Mouse (Mus musculus) WW6 (cell line): ENCODE measurements at regions not wholly inside any gene's neighbourhood (a gene's known extent, or its start where the extent isn't known, plus 50 kb on each side); places are given as distances from the start of the nearest gene placed in this dataset.

Source experiments
- DNase-seq: peaks from one replicate; pipeline ENCODE4 v3.0.0-alpha.2; 2013; ENCODE audit warnings: low read depth, low spot score

- peak; percentile 5 for DNase-seq
Measured at GRCm38 (mm10) chr4:35417866-35418265, 191.9 kb upstream of the C9orf72 start.

- no peak for DNase-seq
Measured at GRCm38 (mm10) chr4:35413488-35413887, 187.5 kb upstream of the C9orf72 start.

GRCm38 (mm10) chr4:35405301-35406006 is 179.5 kb upstream of the C9orf72 start:
- DNase-seq, result no peak

DNA sequence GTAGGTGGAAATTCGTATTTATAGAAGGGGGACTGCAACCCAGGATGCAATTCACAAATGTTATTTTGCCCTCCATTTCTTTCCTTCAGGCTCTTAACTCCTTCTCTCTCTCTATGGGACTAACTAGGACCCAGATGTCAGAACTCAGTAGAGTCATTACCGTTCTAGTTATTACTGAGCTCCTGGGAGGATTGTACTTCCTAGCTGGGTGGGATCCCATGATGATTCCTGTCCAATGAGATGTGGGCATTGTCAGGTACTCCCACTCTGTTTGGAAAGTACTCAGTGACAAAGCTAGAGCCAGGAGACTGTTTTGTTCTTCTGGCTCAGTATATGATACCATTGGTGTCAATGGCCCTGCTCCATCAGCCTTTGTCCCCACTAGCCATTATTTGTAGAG is 178.1 kb upstream of the C9orf72 start:
- no peak for DNase-seq

DNA sequence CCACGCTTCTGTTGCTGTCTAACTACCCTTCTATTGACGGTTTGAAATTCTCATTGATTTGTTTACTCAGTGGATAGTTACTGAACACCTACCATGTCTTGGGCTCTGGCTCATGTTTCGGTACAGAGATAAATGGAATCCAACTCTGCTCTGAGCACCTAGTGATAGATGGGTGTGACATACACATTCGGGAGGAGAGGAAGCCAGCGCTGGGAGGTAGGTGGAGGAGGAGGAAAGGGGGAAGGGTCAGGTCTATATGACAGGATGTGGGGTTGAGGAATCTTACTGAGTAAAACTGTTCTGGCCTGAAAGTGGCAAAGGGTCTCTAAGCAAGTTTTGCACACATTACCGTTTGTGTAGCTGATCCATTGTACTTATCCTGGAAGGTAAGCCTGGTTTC is 177.6 kb upstream of the C9orf72 start:
- DNase-seq, result no peak

DNA sequence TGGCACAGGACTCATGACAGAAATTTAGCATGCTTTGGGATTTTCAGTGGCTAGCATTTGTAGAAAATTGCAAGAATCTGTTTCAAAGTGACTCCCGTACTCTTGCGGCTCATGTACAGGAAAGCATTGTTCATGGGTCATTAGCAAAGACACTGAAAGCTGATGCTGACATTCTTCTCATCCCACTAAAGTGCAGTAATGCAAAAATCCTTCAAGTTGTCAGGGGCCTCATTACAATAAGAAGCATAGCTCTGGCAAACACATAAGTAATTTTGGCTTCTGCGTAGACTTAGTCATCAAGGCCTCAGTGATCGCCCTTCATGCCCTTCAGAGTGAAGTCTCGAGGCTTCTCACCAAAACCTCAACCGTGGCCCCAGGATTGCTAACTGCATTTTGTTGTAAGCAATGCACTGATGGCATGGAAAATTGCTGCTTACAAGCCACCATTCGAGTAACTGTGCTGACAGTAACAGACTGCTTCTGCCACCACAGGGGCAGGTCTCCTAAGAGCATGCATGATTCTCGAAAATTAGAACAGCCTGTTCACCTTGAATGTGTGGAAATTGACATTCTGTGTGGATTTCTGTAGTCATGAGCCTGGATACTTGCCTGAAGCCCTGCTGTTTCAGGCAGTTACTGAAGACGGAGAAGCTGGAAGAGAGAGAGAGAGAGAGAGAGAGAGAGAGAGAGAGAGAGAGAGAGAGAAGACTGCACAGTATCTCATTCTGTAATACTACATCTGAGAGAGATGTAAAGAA is 176.6 kb upstream of the C9orf72 start:
- no peak for DNase-seq

DNA sequence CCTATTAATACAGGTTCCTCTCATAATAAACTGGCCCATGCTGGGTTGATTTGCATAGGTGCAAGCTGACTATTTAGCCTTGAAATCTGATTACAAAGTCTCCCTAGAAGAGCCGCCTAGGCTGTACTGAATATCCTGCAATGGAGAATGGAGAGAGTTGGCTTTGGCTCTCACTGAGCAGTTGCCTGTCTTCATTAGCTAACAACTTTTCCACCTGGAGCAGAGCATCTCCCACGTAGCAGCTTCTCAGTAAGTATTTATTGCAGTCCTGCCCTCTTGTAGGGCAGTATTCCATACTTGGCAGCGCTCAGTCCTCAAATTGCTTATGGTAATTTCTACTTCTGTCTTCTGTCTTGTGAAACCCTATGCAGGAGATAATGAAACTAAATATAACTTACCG is 175.8 kb upstream of the C9orf72 start:
- DNase-seq, result no peak

- DNase-seq, result no peak
Measured at GRCm38 (mm10) chr4:35400511-35400910, 174.5 kb upstream of the C9orf72 start.

- no peak for DNase-seq
Measured at GRCm38 (mm10) chr4:35395583-35395877, 169.6 kb upstream of the C9orf72 start.

GRCm38 (mm10) chr4:35394821-35395582 is 169.0 kb upstream of the C9orf72 start:
- DNase-seq, result no peak

DNA sequence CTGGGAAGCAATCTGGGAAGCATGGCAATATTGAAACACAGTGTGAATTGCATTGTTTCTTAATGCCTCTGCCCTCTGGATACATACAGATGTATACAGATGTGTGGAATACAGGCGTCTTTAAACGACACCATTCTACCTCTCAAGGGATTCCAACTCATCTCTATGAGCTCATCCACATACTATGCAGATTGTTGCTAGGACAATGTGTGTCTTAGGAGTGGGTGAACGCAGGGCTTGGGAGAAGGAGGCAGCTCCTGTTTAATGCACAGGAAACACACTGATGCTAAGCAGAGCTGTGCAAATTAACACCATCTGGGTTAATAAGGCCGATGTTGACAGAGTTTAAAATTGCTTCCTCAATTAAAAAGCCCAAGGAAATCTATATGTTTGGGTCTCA is 149.8 kb upstream of the C9orf72 start:
- DNase-seq, result no peak

GRCm38 (mm10) chr4:35373213-35373860 is 147.4 kb upstream of the C9orf72 start:
- DNase-seq, result no peak

- peak; percentile 26 for DNase-seq
Measured at GRCm38 (mm10) chr4:35372528-35373212, 146.7 kb upstream of the C9orf72 start.

GRCm38 (mm10) chr4:35364161-35364560 is 138.2 kb upstream of the C9orf72 start:
- DNase-seq, result no peak

GRCm38 (mm10) chr4:35362176-35362575 is 136.2 kb upstream of the C9orf72 start:
- no peak for DNase-seq

- DNase-seq, result no peak
Measured at GRCm38 (mm10) chr4:35359376-35359775, 133.4 kb upstream of the C9orf72 start.

DNA sequence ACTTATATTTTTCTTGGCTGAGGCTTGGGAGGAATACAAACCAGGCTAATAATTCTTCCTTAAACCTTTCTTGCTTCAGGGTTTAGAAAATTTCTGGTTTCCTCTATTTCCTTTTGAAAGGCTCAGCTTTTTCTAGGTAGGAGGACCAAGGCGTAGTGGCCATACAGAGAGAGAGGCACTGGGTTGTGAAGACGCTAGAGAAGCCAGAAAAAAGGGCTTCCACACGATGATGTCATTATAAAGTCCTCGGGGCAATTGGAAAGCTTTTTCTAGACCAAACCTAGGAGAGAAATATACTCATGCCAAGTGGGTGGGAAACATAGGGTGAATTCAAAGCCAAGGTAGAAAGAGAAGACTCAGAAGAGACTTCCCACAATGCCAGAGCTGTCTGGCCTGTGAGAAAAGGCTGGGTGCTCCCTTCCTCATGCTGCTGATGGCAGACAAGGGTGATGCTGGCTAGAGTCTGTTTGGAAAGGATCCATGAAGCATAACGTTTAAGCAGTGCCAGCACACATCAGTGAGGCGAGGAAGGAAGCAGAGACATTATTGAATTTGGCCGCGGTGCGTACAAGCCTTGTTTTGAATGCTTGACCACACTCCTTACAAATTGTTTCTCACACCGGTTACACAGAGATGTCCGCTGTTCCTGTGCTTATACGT is 131.1 kb upstream of the C9orf72 start:
- no peak for DNase-seq

DNA sequence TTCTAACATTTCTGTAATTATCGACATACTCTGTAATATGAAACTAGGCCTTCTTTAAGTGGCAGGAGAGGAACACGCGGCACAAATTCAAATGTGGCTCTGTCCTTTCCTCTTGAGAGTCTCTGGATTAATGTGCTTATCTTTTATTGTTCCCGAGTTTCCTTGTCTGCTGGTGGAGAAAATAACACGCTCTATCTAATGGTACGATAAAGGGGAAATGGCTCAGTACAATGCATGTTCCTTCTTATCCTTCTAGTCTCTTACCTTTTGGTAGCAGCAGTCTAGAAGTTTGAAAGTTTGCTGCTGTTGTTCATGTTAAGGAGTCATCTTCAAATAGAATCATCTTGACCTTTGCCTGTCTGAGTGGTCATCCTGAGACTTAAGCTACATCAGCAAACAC is 130.1 kb upstream of the C9orf72 start:
- no peak for DNase-seq

DNA sequence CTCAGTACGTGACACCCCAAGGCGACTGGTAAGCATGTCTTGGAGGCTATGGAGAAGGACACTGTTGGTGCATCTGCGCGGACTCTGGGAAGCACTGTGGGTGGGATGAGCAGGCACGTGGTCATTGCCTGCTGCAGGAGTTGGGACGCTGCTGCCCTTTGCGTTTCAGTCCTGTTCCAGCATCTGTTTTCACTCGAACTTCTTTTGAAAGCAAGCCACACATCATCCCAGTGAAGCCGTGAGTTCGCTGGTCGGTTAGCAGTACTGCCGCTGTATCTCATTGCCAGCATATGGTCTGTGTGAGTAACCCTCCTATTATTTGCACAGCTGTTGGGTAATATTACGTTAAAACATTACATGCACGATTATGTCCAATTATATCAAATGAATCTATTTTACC is 128.1 kb upstream of the C9orf72 start:
- no peak for DNase-seq

DNA sequence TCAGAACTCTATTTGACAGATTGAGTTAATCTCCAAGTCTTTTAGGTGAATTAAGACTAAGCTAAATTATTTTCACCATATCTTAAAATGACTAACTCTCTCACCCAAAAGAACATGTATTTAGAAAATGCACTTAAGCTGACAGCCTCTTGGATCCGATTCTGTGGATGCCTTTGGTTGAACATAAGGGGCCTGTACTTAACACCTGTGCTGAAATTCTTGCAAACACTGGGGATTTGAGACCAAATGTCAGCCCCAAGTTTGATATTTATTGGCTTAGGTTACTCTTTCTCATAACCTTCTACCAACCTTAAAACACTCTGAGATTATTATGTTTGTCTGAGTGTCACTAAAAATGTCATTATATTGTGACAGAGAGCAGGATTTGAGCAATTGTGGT is 126.6 kb upstream of the C9orf72 start:
- DNase-seq, result no peak

- no peak for DNase-seq
Measured at GRCm38 (mm10) chr4:35350465-35350864, 124.5 kb upstream of the C9orf72 start.
